Mouse (Mus musculus) cerebellum, adult 18-20 months (tissue): ENCODE data around the gene Hs3st2.
A peak's percentile ranks its signal among the peaks of the same experiment; 100 is the strongest.
"Not testable (repeated sequence)": the region's sequence is repeated elsewhere in the genome, so short reads cannot be mapped to it uniquely, and the experiment has no call there.

Source experiments
- DNase-seq, 2 experiments: peaks; one replicate each; pipeline ENCODE4 v3.0.0; 2021

The Hs3st2 gene

DNA sequence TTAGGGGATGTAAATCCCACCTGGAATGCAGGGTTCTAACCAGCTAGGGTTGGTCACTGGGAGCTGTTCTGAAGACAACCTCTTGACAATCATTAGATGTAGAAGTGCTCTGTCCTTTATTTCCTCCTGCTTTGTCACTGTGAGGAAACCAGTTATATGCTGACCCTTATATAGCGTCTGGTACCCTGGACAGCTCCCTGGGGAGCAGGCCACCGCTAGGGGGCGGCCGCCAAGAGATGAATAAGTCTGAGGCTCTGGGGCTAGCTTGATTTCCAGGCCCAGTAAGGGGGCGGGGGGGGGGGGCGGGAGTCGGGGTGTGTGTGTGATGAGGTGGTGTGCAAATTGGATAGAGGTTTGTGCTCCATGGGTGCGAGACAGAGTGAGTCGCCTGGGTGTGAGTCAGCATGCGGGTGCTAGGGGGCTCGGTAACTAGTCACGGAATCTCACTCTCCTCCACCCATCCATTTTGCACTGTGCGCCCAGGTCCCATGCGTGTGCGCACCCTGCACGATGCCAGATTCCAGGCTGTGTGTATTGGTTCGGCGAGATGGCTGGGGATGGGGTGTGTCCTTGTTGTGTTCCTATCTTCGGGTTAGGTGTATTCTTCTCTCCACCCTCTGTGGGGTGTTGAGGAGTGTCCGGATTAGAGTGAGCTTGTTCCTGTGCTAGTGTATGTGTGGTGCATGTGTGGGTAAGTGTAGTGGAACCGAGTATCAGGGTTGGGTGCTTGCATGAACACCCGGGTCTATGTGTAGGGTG is at the start of gene Hs3st2:
Gene Hs3st2 (plus strand): TSS at position 635 of the 759 bp plus-strand sequence.
- peak in 1 of 2 experiments; percentile 20 for DNase-seq

GRCm38 (mm10) chr7:121348284-121348963 is 43.2 kb upstream of the Hs3st2 start:
- DNase-seq, result no peak

DNA sequence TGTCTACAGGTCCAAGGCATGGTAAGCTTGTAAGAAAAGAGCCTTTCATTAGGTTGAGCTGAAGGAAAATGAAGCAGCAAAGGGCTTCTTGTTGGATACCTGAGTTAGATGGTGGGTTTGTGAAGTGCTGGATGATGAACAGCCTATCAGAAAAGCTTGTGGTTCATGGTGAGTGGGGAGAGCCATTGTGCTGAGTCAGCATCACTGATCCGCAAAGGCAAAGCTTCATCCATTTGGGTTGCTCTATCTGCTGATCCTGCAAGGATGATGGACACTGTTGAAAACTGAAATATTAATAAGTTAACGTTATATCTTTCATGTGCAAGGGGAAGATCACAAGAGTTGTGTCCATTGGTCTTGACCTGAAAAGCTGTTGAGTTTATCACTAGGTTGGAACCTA is 40.0 kb upstream of the Hs3st2 start:
- no peak for DNase-seq

GRCm38 (mm10) chr7:121361448-121361847 is 30.2 kb upstream of the Hs3st2 start:
- DNase-seq, result not testable (repeated sequence)

GRCm38 (mm10) chr7:121365584-121365983 is 26.1 kb upstream of the Hs3st2 start:
- DNase-seq, result no peak

GRCm38 (mm10) chr7:121367185-121367584 is 24.5 kb upstream of the Hs3st2 start:
- DNase-seq, result no peak

- no peak for DNase-seq
Observed at GRCm38 (mm10) chr7:121371990-121372389, 19.7 kb upstream of the Hs3st2 start.

DNA sequence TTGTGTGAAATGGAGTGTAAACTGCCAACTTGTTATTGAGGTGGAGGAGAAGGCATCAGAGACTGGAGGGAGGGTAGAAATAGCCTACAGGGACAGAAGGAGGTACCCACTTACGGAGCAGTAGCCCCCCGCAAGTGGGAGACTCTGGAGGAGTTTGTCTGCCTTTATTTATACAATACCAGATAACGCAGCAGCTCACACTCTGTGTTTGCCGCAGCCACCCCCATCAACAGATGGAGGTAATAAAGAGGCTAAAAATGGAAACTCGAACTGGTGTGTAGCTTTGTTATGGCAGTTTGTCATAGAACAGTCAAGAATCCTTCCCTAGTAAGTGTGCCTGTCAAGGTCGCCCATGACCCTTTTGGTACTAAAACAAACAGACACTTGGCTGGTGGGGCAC is 16.2 kb upstream of the Hs3st2 start:
- DNase-seq, result no peak

- DNase-seq, result no peak
Observed at GRCm38 (mm10) chr7:121378942-121379341, 12.7 kb upstream of the Hs3st2 start.

DNA sequence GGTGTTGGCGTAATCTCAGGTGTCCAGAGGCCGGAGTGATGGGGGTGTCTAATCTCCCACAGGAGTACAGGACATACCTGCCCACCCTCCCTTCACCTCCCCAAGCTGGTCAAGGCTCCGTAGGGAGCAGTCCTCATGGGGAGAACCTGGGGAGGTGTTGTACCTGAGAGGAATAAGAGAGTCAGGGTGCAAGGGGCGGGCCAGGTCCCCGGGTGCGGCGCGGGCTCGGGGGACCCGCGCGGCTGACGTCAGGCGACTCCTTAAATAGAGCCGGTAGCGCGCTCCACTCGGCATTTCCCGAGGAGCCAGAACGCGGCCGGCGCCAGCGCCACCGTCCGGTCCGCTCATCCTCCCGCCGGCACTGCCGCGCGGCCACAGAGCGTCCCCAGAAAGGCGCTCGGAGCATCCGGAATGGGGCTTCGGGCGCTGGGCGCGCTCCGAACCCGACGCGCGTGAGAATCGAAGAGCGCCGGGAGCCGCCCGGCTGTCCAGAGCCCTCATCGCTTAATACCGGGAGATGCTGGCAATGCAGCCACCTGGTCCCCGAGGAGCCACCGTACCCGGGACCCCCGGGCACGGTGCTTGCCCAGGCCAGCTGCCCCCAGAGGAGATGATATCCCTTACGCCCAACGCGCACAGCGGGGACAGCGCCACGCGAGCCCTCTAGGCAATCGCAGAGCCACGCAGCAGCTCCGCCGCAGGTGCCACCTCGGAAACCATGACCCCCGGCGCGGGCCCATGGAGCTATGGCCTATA is 503 bp downstream of the Hs3st2 start:
- DNase-seq, result peak in 1 of 2 experiments; percentile 5

DNA sequence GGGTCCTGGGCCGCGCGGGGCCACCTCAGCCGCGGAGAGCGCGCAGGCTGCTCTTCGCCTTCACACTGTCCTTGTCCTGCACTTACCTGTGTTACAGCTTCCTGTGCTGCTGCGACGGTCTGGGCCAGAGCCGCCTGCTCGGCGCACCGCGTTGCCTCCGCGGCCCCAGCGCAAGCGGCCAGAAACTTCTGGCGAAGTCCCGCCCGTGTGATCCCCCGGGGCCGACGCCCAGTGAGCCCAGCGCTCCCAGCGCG is 1.0 kb downstream of the Hs3st2 start:
- DNase-seq, result no peak

- DNase-seq, result no peak
Observed at GRCm38 (mm10) chr7:121393884-121394283, 2.2 kb downstream of the Hs3st2 start.

- no peak for DNase-seq
Observed at GRCm38 (mm10) chr7:121394875-121395274, 3.2 kb downstream of the Hs3st2 start.

DNA sequence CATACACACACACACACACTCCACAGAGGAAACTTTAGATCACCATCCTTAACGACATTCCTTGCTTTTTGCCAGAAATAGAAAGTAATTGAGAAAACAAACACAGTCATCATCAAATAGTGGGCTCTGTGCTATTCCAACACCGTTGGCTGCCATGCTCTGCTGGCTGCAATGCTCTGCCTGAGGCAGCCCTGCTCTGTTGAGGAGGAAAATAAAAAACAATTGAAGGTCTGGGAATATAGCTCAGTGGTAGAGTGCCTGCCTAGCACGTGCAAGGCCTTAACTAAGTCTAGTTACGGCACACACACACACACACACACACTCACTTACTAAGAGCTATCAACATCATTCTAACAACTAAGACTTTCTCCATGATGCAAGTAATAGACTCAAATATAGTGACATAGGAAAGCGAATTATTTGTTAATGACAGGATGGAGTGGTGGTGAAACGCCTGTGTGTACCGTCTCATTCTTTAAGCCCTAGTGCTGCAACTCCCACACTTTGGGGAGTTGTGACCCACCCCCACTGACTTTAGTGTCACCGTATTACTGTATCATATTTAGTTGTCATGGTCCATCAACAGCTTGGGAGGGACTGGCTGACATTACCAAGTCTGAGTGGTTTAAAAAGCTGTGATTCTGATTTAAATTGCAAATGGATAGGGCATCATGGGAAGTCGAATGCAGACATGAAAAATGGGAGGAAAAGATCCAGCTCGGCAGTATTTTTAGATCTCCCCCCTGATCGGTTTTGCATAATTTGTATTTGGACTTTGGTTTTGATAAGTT is 19.3 kb downstream of the Hs3st2 start:
- DNase-seq, result no peak

DNA sequence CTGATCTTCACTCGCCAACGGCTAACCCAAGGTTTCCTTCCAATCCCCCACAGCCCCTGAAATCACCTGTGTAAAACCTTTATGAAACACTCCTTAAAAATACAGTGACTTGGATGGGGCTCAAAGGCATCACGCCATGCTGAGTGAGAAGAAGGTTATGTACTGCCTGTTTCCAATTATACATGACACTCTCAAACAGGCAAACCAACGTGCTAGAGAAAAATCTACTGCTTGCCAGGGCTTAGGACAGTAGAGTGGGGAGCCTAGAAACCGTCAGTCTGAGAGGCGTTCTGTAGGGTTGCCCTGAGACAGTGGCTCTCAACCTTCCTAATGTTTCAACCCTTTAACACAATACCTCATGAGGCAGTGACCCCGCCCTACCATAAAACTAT is 19.8 kb downstream of the Hs3st2 start:
- DNase-seq, result no peak

DNA sequence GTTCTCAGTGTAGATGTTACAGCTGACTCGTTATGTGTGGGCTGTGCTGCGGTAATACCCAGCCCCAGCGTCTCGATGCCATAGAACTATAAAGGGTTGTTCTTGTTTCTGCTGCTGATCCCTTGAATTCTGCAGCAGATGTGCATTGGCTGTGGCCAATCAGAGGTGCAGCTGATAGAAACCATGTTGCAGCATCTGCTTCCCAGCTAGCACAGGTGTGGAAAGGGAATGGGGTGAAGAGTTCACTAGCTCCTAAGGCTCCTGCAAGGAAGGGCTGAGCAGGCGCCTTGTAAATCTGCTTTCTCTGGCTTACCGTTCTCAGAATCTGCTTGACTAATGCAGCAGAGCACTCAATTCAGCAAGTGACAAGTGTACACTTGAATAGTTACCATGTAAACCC is 45.2 kb downstream of the Hs3st2 start:
- no peak for DNase-seq

DNA sequence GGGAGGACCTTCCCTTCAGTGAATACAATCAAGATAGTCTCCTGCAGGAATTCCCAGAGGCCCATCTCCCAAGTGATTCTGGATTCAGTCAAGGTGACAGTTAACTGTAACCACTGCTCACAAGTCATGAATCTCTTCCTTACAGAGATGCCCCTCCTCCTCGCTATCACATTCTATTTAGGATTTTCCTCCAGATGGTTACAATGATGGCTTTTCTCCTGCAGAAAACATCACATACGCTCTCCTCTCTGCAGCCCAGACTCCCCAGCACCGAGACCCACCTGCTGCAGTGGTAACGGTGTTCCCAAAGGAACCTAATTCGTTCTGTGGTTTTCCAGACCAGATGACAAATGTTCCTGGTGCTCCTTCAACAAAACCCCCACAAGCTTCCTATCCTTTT is 49.5 kb downstream of the Hs3st2 start:
- no peak for DNase-seq

GRCm38 (mm10) chr7:121444336-121444735 is 52.7 kb downstream of the Hs3st2 start:
- no peak for DNase-seq

GRCm38 (mm10) chr7:121446281-121446680 is 54.6 kb downstream of the Hs3st2 start:
- DNase-seq, result no peak

DNA sequence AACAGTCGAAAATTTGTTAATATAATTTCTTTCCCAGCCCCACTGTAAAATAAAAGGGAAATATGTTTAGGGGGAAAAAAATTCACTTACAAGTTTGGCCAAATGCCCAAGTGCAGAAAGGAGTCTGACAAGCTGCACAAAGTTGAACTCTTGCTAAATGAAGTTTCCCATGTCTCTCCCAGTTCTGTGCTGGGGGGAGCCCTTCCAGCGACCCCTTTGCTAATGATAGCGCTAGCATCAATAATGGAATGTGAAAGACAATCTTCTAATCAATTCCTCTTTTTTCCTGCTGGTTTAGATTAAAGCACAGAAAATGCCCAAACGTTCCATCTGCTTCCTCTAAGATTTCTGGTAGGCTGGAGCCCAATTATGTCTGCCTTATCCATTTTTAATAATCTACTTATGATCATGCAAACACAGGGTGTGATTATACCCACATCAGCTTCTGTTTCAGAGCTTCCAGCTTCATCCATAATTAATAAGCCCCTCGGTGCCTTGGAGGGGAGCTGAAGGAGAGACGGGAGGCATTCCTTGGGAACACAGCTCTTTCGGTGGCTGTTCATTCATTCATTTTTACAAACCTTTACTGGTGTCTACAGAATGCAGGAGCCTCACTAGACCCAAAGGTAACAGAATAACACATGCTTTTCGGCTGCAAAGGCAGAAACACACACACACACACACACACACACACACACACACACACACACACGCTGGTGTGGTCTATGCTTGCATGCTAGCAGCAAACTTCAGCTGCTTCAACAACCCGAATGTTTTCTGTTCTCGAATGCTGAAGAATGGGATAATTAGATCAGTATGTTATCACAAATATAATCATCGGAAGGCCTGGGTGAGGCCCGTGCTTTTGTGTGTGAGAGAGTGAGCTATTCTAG is 59.5 kb downstream of the Hs3st2 start:
- DNase-seq, result no peak

- no peak for DNase-seq
Observed at GRCm38 (mm10) chr7:121456716-121457115, 65.1 kb downstream of the Hs3st2 start.

DNA sequence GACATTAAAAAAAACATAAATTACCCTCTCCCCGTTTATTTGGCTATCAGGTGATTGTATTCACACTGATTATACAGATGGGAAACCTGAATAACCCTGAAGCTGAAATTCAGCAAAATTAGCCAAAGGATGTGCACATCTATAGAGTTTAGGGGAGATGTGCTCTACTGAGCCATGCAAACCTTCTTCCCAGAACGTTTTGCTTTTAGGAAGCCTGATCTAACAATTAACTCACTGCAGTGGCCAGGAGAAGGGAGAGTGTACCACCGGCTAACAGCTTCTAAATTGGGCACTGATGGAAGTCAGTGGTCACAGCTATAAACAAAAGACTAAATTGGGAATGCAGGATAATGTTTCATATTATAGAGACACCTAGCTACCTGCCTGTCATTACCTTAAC is 66.4 kb downstream of the Hs3st2 start:
- DNase-seq, result no peak
